Mouse (Mus musculus) embryonic facial prominence, embryonic 14.5 days (tissue): Measurements from ENCODE around the gene Hormad2. TPM values are rescaled to one million over a fixed set of nuclear protein-coding genes. Genes with fewer than 3 reads are reported as not detected.

Experiments
- ATAC-seq: fragments of 200-750 bp; cut with Nextera tagmentation; 2 replicates; pipeline ENCODE4 v1.8.0; 2017; ENCODE audit warnings: low read depth, moderate number of reproducible peaks, moderate TSS enrichment
- DNase-seq: peaks from one replicate; pipeline ENCODE4 v3.0.0-alpha.2; 2015; ENCODE audit warnings: low spot score
- H3K27ac ChIP-seq: fragments of 300-500 bp; sonication (generic); replicated peaks from 2 replicates; pipeline ENCODE4 v1.5.1; 2014; ENCODE audit warnings: low read depth, mild to moderate bottlenecking, low read length, moderate library complexity
- H3K27me3 ChIP-seq: fragments of 300-500 bp; sonication (generic); replicated peaks from 2 replicates; pipeline ENCODE4 v1.6.1; 2014; ENCODE audit warnings: low read length; ENCODE audit not compliant: control insufficient read depth, insufficient read depth
- H3K36me3 ChIP-seq: fragments of 300-500 bp; sonication (generic); 2 replicates; pipeline ENCODE4 v1.6.1; 2014; ENCODE audit warnings: low read length, mixed read lengths; ENCODE audit not compliant: control insufficient read depth, insufficient read depth
- H3K4me1 ChIP-seq: fragments of 300-500 bp; sonication (generic); 2 replicates; pipeline ENCODE4 v1.6.1; 2014; ENCODE audit warnings: antibody characterized with exemption, low read length; ENCODE audit not compliant: control insufficient read depth, insufficient read depth
- H3K4me2 ChIP-seq: fragments of 300-500 bp; sonication (generic); 2 replicates; pipeline ENCODE4 v1.6.1; 2014; ENCODE audit warnings: low read depth, mild to moderate bottlenecking, low read length, moderate library complexity, mixed read lengths
- H3K4me3 ChIP-seq: fragments of 300-500 bp; sonication (generic); 2 replicates; pipeline ENCODE4 v1.5.1; 2014; ENCODE audit warnings: low read depth, mild to moderate bottlenecking, low read length
- H3K9ac ChIP-seq: fragments of 300-500 bp; sonication (generic); 2 replicates; pipeline ENCODE4 v1.6.1; 2014; ENCODE audit warnings: low read depth, mild to moderate bottlenecking, low read length, moderate library complexity, mixed read lengths
- H3K9me3 ChIP-seq: fragments of 300-500 bp; sonication (generic); 2 replicates; pipeline ENCODE4 v1.6.1; 2016; ENCODE audit warnings: low read length; ENCODE audit not compliant: control insufficient read depth
- WGBS: fragments of 180-500 bp; shearing (Covaris S2); extraction: QIAGEN DNeasy Blood & Tissue Kit; methylation state at CpG from one replicate; pipeline ENCODE4 v1.1.7; 2014; 5-methylcytosine and 5-hydroxymethylcytosine counted together
- polyA plus RNA-seq: library from polyadenylated mRNA; unstranded; fragments of >200 nt; fragmentation: Nextera tagmentation; extraction: Ambion mirVana; gene quantifications from 2 replicates; pipeline ENCODE4 v1.2.1, GENCODE M21; 2014

Gene Hormad2
- polyA plus RNA-seq, 1 experiment from 2014 or later = 0.22 TPM

- Histone ChIP-seq H3K9me3 (no peaks in the 10 kb centered on the region), H3K27ac (no peak overlapping the region), H3K36me3 (no peaks in the 10 kb centered on the region), H3K4me1 (no peaks in the 10 kb centered on the region), H3K4me2 (no peak overlapping the region), H3K9ac (no peak overlapping the region), H3K27me3 (no peaks in the 10 kb centered on the region), H3K4me3 (no peak overlapping the region)
- DNase-seq (no peak), ATAC-seq (no peak)
- WGBS = 83% methylated on average over 3 of the region's 3 CpGs
Measured at GRCm38 (mm10) chr11:4328188-4328587, 112.7 kb downstream of the Hormad2 start.

- DNase-seq (no peak), ATAC-seq (no peak)
- H3K27ac ChIP-seq = no peak overlapping the region
- no peaks in the 10 kb centered on the region for H3K9me3 ChIP-seq
- no peak overlapping the region for H3K9ac ChIP-seq
- H3K4me1 ChIP-seq = no peaks in the 10 kb centered on the region
- no peak overlapping the region for H3K4me2 ChIP-seq
- no peaks in the 10 kb centered on the region for H3K36me3 ChIP-seq
- H3K27me3 ChIP-seq = no peaks in the 10 kb centered on the region
- no peak overlapping the region for H3K4me3 ChIP-seq
- 73% methylated on average over 11 of the region's 11 CpGs for WGBS
Measured at GRCm38 (mm10) chr11:4323481-4323880, 117.4 kb downstream of the Hormad2 start.

GRCm38 (mm10) chr11:4322943-4323342 lies 118.0 kb downstream of the Hormad2 start:
- ATAC-seq (no peak), DNase-seq (peak; percentile 45)
- no peak overlapping the region for H3K4me2 ChIP-seq
- no peaks in the 10 kb centered on the region for H3K27me3 ChIP-seq
- 39% methylated on average over 6 of the region's 6 CpGs for WGBS
- H3K4me1 ChIP-seq = no peaks in the 10 kb centered on the region
- no peak overlapping the region for H3K4me3 ChIP-seq
- H3K9me3 ChIP-seq = no peaks in the 10 kb centered on the region
- no peaks in the 10 kb centered on the region for H3K36me3 ChIP-seq
- H3K27ac ChIP-seq = no peak overlapping the region
- no peak overlapping the region for H3K9ac ChIP-seq

- no peak for ATAC-seq
- H3K4me2 ChIP-seq = no peak overlapping the region
- 68% methylated on average over 4 of the region's 4 CpGs for WGBS
Measured at GRCm38 (mm10) chr11:4320876-4321275, 120.0 kb downstream of the Hormad2 start.

GRCm38 (mm10) chr11:4319212-4319955 lies 121.5 kb downstream of the Hormad2 start:
- Histone ChIP-seq H3K27ac (no peak overlapping the region), H3K4me2 (no peak overlapping the region), H3K4me1 (no peaks in the 10 kb centered on the region), H3K36me3 (no peaks in the 10 kb centered on the region), H3K9ac (no peak overlapping the region), H3K4me3 (no peak overlapping the region), H3K9me3 (no peaks in the 10 kb centered on the region), H3K27me3 (0 out of 2 replicates have a peak, but pooled peaks cover 4% of the 10 kb centered on the region)
- ATAC-seq (no peak), DNase-seq (no peak)
- 86% methylated on average over 14 of the region's 14 CpGs for WGBS

More at GRCm38 (mm10) chr11:4320876-4321275, 120.0 kb downstream of the Hormad2 start:
- Histone ChIP-seq H3K36me3 (no peaks in the 10 kb centered on the region), H3K9ac (no peak overlapping the region), H3K4me3 (no peak overlapping the region), H3K9me3 (no peaks in the 10 kb centered on the region), H3K4me1 (no peaks in the 10 kb centered on the region), H3K27me3 (no peaks in the 10 kb centered on the region), H3K27ac (no peak overlapping the region)
- DNase-seq = no peak

GRCm38 (mm10) chr11:4318011-4318410 lies 122.9 kb downstream of the Hormad2 start:
- H3K4me3 ChIP-seq = no peak overlapping the region
- H3K9ac ChIP-seq = no peak overlapping the region
- no peaks in the 10 kb centered on the region for H3K36me3 ChIP-seq
- ATAC-seq (no peak), DNase-seq (no peak)
- H3K9me3 ChIP-seq = no peaks in the 10 kb centered on the region
- H3K4me2 ChIP-seq = no peak overlapping the region
- no peak overlapping the region for H3K27ac ChIP-seq
- WGBS = 78% methylated on average over 3 of the region's 3 CpGs
- H3K4me1 ChIP-seq = no peaks in the 10 kb centered on the region
- 0 out of 2 replicates have a peak, but pooled peaks cover 4% of the 10 kb centered on the region for H3K27me3 ChIP-seq

- DNase-seq (no peak), ATAC-seq (no peak)
- WGBS = 64% methylated on average over 5 of the region's 5 CpGs
Measured at GRCm38 (mm10) chr11:4317287-4317686, 123.6 kb downstream of the Hormad2 start.

GRCm38 (mm10) chr11:4312180-4312579 lies 128.7 kb downstream of the Hormad2 start:
- H3K4me1 ChIP-seq = peaks cover 26% of the 10 kb centered on the region
- 0 out of 2 replicates have a peak, but pooled peaks cover 4% of the 10 kb centered on the region for H3K27me3 ChIP-seq
- H3K4me2 ChIP-seq = no peak overlapping the region
- 58% methylated on average over 4 of the region's 4 CpGs for WGBS
- H3K36me3 ChIP-seq = no peaks in the 10 kb centered on the region
- DNase-seq (no peak), ATAC-seq (no peak)
- H3K9ac ChIP-seq = no peak overlapping the region
- H3K9me3 ChIP-seq = no peaks in the 10 kb centered on the region
- H3K4me3 ChIP-seq = no peak overlapping the region
- H3K27ac ChIP-seq = no peak overlapping the region

More at GRCm38 (mm10) chr11:4317287-4317686, 123.6 kb downstream of the Hormad2 start:
- no peaks in the 10 kb centered on the region for H3K9me3 ChIP-seq
- no peak overlapping the region for H3K9ac ChIP-seq
- H3K4me3 ChIP-seq = no peak overlapping the region
- 0 out of 2 replicates have a peak, but pooled peaks cover 4% of the 10 kb centered on the region for H3K27me3 ChIP-seq
- H3K4me2 ChIP-seq = no peak overlapping the region
- H3K4me1 ChIP-seq = no peaks in the 10 kb centered on the region
- H3K27ac ChIP-seq = no peak overlapping the region
- no peaks in the 10 kb centered on the region for H3K36me3 ChIP-seq

- no peak for ATAC-seq
- 76% methylated on average over 4 of the region's 4 CpGs for WGBS
- H3K9me3 ChIP-seq = no peaks in the 10 kb centered on the region
Measured at GRCm38 (mm10) chr11:4310324-4310723, 130.6 kb downstream of the Hormad2 start.

More at GRCm38 (mm10) chr11:4310324-4310723, 130.6 kb downstream of the Hormad2 start:
- Histone ChIP-seq H3K27ac (no peak overlapping the region), H3K36me3 (no peaks in the 10 kb centered on the region), H3K27me3 (peaks cover 3% of the 10 kb centered on the region; the same call in 1 of the 2 replicates), H3K4me2 (no peak overlapping the region), H3K9ac (no peak overlapping the region), H3K4me1 (peaks cover 29% of the 10 kb centered on the region), H3K4me3 (no peak overlapping the region)
- peak; percentile 77 for DNase-seq
